Mouse (Mus musculus): ENCODE data around the gene Scaf1. TPM values are rescaled to one million over a fixed set of nuclear protein-coding genes. Genes with fewer than 3 reads are reported as not detected.

The Scaf1 gene
- polyA plus RNA-seq, 1 experiment from 2014 or later, result 42.1 TPM

DNA sequence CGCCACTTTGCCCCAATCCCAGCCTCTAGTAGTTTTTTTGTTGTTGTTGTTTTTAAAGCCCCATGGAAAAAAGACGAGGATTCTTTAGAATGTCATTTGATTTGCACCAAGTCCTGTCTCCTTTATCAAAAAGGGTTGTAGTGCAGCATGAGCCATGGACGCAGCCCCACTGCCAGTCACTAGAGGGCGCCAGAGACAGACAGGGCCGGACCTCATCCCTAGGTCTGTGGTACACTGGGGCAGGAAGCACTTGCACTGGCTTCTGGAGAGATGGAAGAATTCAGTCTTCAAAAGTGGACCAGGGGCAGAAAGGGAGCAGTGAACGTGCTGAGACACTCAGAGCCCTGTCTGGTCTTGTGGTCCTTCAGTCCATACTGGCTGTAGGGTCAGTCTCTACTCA lies 33.1 kb downstream of the Scaf1 start:
- WGBS, result 26% methylated on average over 6 of the region's 6 CpGs
- H3K27me3 ChIP-seq (replicated peaks; ENCODE audit: control insufficient read depth, insufficient read depth, low read length), result no peaks in the 10 kb centered on the region
- H3K36me3 ChIP-seq (ENCODE audit: control insufficient read depth, insufficient read depth), result peaks cover 33% of the 10 kb centered on the region
- no peak overlapping the region for H3K27ac ChIP-seq (ENCODE audit: low read length)
- no peaks in the 10 kb centered on the region for H3K9me3 ChIP-seq (ENCODE audit: control insufficient read depth, low read length)
- H3K9ac ChIP-seq (replicated peaks; ENCODE audit: low read depth, low read length), result no peak overlapping the region
- peaks cover 23% of the 10 kb centered on the region for H3K4me1 ChIP-seq (replicated peaks; ENCODE audit: control insufficient read depth, insufficient read depth, low read length)
- H3K4me2 ChIP-seq (ENCODE audit: low read length), result no peak overlapping the region
- no peak overlapping the region for H3K4me3 ChIP-seq (replicated peaks; ENCODE audit: low read length)
- ATAC-seq, result no peak

DNA sequence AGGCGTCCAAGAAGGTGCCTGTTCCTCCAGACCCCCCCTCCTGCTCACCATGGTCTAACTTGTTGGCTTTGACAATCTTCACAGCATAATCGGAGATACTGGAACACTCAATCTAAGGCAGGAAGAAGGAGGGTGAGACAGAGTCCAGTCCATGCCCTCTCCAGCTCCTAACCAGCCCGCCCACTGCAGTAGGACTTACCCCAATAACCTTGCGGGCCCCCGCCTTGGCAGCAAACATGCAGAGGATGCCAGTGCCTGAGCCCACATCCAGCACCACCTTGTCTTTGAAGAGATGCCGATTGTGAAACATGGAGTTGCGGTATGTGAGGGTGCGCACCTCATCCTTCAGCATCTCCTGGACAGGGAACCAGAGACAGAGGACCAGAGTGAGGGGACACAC lies 34.6 kb downstream of the Scaf1 start:
- WGBS, result 93% methylated on average over 8 of the region's 8 CpGs
- Histone ChIP-seq H3K27me3 (replicated peaks; ENCODE audit: control insufficient read depth, insufficient read depth, low read length) (no peaks in the 10 kb centered on the region), H3K4me3 (replicated peaks; ENCODE audit: low read length) (no peak overlapping the region), H3K4me2 (ENCODE audit: low read length) (no peak overlapping the region), H3K4me1 (replicated peaks; ENCODE audit: control insufficient read depth, insufficient read depth, low read length) (peaks cover 17% of the 10 kb centered on the region), H3K27ac (ENCODE audit: low read length) (no peak overlapping the region), H3K9me3 (ENCODE audit: control insufficient read depth, low read length) (no peaks in the 10 kb centered on the region), H3K9ac (replicated peaks; ENCODE audit: low read depth, low read length) (no peak overlapping the region), H3K36me3 (ENCODE audit: control insufficient read depth, insufficient read depth) (peaks cover 39% of the 10 kb centered on the region)
- no peak for ATAC-seq

DNA sequence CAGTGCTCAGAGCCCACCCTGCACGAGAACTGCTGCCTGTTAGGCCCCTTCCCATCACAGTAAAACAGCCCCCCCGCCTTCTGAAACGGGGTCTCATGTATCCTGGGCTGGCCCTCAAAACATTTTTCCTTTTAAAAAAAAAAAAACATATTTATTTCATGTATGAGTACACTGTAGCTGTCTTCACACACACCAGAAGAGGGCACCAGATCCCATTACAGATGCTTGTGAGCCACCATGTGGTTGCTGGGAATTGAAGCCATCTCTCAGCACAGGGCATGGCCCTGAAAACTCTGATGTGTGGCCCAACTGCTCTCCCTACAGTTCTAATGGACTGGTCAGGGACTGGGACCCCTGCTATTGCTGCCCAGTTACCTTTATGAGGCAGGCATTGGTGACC lies 37.9 kb downstream of the Scaf1 start:
- no peak for ATAC-seq
- Histone ChIP-seq H3K4me1 (replicated peaks; ENCODE audit: control insufficient read depth, insufficient read depth, low read length) (peaks cover 12% of the 10 kb centered on the region), H3K4me3 (replicated peaks; ENCODE audit: low read length) (no peak overlapping the region), H3K9ac (replicated peaks; ENCODE audit: low read depth, low read length) (no peak overlapping the region), H3K36me3 (ENCODE audit: control insufficient read depth, insufficient read depth) (peaks cover 44% of the 10 kb centered on the region), H3K9me3 (ENCODE audit: control insufficient read depth, low read length) (no peaks in the 10 kb centered on the region), H3K27ac (ENCODE audit: low read length) (no peak overlapping the region), H3K4me2 (ENCODE audit: low read length) (no peak overlapping the region), H3K27me3 (replicated peaks; ENCODE audit: control insufficient read depth, insufficient read depth, low read length) (no peaks in the 10 kb centered on the region)
- 93% methylated on average over 3 of the region's 3 CpGs for WGBS

DNA sequence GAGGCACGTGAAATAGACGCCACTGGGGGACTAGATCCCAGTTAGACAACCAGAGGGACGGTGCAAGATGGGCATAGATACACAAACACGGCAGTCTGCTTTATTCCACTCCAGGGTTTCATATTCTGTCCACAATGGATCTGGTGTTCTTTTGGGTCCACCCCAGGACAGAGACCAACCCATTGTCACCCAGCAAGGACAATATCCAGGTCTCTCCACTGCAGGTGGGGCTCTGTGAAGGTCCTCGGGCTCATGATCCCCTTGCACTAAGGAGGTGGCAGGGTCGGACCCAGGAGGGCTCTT lies 41.1 kb downstream of the Scaf1 start:
- Histone ChIP-seq H3K4me1 (replicated peaks; ENCODE audit: control insufficient read depth, insufficient read depth, low read length) (peaks cover 36% of the 10 kb centered on the region), H3K36me3 (ENCODE audit: control insufficient read depth, insufficient read depth) (peaks cover 22% of the 10 kb centered on the region), H3K27me3 (replicated peaks; ENCODE audit: control insufficient read depth, insufficient read depth, low read length) (no peaks in the 10 kb centered on the region), H3K4me2 (ENCODE audit: low read length) (peak overlapping the region; percentile 68), H3K4me3 (replicated peaks; ENCODE audit: low read length) (peak overlapping the region; percentile 71), H3K9me3 (ENCODE audit: control insufficient read depth, low read length) (no peaks in the 10 kb centered on the region), H3K9ac (replicated peaks; ENCODE audit: low read depth, low read length) (no peak overlapping the region; the same call in 1 of the 2 replicates), H3K27ac (ENCODE audit: low read length) (peak overlapping the region; percentile 98)
- 14% methylated on average over 6 of the region's 6 CpGs for WGBS
- no peak; the same call in 1 of the 2 replicates for ATAC-seq

DNA sequence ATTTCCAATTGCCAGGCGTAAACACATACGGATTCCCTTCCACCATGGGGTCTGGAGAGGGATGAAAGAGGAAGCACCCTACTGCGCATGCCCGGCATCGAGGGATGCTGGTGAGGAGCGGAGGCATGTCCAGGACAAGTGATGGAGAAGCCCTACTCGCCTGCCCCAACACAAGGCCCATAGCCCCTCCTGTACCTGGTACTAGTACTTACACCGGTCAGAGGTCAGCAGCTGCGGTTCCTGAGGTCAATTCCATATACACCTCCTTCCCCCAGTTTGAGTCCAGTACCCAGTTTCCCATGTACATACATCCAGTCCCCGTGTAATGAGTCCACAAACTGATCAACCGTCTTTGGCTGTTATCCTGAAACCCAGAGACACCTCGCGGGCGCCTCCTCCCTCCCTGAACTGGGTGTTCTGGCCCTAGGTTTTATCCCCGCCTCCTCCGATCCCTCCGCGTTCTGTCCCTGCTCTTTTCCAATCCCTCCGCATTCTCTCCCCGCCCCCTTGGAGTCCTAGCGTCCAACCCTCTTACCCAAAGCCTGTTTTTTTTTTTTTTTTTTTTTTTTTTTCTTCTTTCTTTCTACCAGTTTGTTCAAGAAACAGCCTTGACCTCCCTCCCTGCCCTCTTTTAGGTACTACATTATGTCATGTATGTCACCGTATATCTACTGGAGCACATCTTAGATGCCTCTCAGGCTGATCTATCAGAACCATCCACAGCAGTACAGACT lies 41.6 kb downstream of the Scaf1 start, which contains the start of gene Cpt1c:
TSS of gene Cpt1c (minus strand) at position 469 of the 734 bp plus-strand sequence.
- Histone ChIP-seq H3K4me1 (replicated peaks; ENCODE audit: control insufficient read depth, insufficient read depth, low read length) (peaks cover 39% of the 10 kb centered on the region), H3K4me3 (replicated peaks; ENCODE audit: low read length) (peak within 1 kb of the TSS; percentile 71), H3K4me2 (ENCODE audit: low read length) (peak within 1 kb of the TSS; percentile 68), H3K36me3 (ENCODE audit: control insufficient read depth, insufficient read depth) (peaks cover 18% of the 10 kb centered on the region), H3K9ac (replicated peaks; ENCODE audit: low read depth, low read length) (peak within 1 kb of the TSS; percentile 85), H3K27ac (ENCODE audit: low read length) (peak within 1 kb of the TSS; percentile 98), H3K9me3 (ENCODE audit: control insufficient read depth, low read length) (no peaks in the 10 kb centered on the region), H3K27me3 (replicated peaks; ENCODE audit: control insufficient read depth, insufficient read depth, low read length) (no peaks in the 10 kb centered on the region)
- peak; percentile 60 for ATAC-seq
- under 1% methylated on average over 22 of the region's 22 CpGs for WGBS

DNA sequence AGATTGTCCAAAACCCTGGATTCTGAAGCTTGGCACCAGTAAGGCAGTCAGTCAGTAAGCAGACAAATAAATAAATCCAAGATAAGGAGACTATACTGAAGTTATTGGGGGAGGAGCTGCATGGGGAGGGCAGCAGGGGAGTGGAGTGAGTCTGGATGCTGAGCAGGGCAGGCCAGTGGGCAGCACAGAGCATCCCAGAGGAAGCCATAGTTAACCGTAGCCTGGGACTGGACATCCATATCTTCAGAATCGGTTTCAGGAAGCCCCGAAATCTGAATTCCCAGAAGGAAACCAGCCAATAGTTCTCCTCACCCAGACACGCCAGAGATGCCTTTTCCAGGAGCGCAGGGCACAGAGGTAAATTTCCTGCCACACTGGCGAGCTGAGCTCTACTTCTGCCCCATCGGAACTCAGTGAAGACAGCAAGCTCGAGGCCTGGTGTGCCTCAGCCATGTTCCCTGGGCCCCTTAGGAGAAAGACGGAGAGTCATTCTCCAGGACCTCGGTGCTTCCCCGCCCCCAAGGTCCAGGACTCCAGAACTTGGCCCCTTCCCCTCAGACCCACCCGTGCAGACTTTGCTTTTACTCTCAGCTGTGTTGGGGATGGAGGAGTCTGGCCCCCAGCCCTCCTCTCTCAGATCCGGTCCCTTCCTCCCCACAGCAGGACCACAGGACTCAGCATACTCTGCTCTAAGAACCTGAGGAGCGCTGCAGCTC lies 42.6 kb downstream of the Scaf1 start:
- H3K36me3 ChIP-seq (ENCODE audit: control insufficient read depth, insufficient read depth), result peaks cover 17% of the 10 kb centered on the region
- no peaks in the 10 kb centered on the region for H3K9me3 ChIP-seq (ENCODE audit: control insufficient read depth, low read length)
- ATAC-seq, result no peak
- H3K27ac ChIP-seq (ENCODE audit: low read length), result peak overlapping the region; percentile 98
- H3K27me3 ChIP-seq (replicated peaks; ENCODE audit: control insufficient read depth, insufficient read depth, low read length), result no peaks in the 10 kb centered on the region
- 22% methylated on average over 14 of the region's 14 CpGs for WGBS
- H3K4me1 ChIP-seq (replicated peaks; ENCODE audit: control insufficient read depth, insufficient read depth, low read length), result peaks cover 39% of the 10 kb centered on the region
- H3K9ac ChIP-seq (replicated peaks; ENCODE audit: low read depth, low read length), result peak overlapping the region; percentile 85
- peak overlapping the region; percentile 71 for H3K4me3 ChIP-seq (replicated peaks; ENCODE audit: low read length)
- H3K4me2 ChIP-seq (ENCODE audit: low read length), result peak overlapping the region; percentile 68

DNA sequence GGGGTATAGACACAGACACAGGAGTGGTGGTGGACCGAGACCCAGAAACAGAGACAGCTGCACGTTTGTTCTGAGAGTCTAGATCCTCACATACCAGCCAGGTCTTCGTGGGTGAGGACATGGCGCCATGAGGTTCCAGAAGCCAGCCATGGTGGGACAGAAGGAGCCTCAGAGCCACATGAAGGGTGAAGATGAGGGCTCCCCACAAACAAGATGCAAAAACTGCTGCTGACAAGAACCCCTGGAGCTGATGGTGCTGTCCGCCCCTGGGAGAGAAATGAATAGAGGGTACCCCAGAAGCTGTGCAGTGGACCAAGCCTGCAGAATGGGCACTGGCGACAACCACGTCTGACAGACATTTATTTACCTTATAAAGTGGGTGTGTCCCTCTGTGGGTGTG lies 45.0 kb downstream of the Scaf1 start:
- no peak for ATAC-seq

DNA sequence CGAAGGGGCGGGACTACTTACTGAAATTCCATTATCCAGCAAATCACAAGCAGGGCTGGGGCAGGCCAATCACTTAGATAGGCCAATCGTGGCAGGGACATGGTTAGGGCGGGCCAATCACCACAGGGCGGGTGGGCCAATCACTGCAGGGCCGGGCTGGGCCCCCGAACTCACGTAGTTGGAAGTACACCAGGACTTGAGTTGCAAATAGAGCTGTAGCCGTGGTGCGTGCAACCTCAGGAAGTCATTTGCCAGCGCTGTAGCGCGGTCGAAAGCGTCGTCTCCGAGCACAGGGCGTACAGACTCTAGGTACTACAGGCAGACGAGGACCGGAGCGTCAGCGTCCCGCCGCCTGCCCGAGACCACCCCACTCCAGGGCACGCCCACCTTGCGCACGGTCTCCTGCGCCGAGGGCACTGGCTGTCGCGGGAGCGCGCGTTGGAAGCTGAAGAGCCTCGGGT lies 45.9 kb downstream of the Scaf1 start:
- no peaks in the 10 kb centered on the region for H3K27me3 ChIP-seq (replicated peaks; ENCODE audit: control insufficient read depth, insufficient read depth, low read length)
- peaks cover 37% of the 10 kb centered on the region for H3K4me1 ChIP-seq (replicated peaks; ENCODE audit: control insufficient read depth, insufficient read depth, low read length)
- ATAC-seq, result peak; percentile 96
- peak overlapping the region; percentile 65 for H3K9ac ChIP-seq (replicated peaks; ENCODE audit: low read depth, low read length)
- H3K27ac ChIP-seq (ENCODE audit: low read length), result peak overlapping the region; percentile 86
- H3K36me3 ChIP-seq (ENCODE audit: control insufficient read depth, insufficient read depth), result peaks cover 7% of the 10 kb centered on the region
- H3K4me2 ChIP-seq (ENCODE audit: low read length), result peak overlapping the region; percentile 87
- H3K9me3 ChIP-seq (ENCODE audit: control insufficient read depth, low read length), result no peaks in the 10 kb centered on the region
- under 1% methylated on average over 36 of the region's 36 CpGs for WGBS
- peak overlapping the region; percentile 63 for H3K4me3 ChIP-seq (replicated peaks; ENCODE audit: low read length)

More for the DNA sequence above, 45.0 kb downstream of the Scaf1 start:
- WGBS, result 68% methylated on average over 7 of the region's 7 CpGs
- Histone ChIP-seq H3K4me1 (replicated peaks; ENCODE audit: control insufficient read depth, insufficient read depth, low read length) (peaks cover 39% of the 10 kb centered on the region), H3K4me2 (ENCODE audit: low read length) (peak overlapping the region; percentile 87), H3K27me3 (replicated peaks; ENCODE audit: control insufficient read depth, insufficient read depth, low read length) (no peaks in the 10 kb centered on the region), H3K4me3 (replicated peaks; ENCODE audit: low read length) (peak overlapping the region; percentile 63), H3K27ac (ENCODE audit: low read length) (peak overlapping the region; percentile 86), H3K36me3 (ENCODE audit: control insufficient read depth, insufficient read depth) (peaks cover 1% of the 10 kb centered on the region; the same call in 1 of the 2 replicates), H3K9me3 (ENCODE audit: control insufficient read depth, low read length) (no peaks in the 10 kb centered on the region), H3K9ac (replicated peaks; ENCODE audit: low read depth, low read length) (peak overlapping the region; percentile 65)

DNA sequence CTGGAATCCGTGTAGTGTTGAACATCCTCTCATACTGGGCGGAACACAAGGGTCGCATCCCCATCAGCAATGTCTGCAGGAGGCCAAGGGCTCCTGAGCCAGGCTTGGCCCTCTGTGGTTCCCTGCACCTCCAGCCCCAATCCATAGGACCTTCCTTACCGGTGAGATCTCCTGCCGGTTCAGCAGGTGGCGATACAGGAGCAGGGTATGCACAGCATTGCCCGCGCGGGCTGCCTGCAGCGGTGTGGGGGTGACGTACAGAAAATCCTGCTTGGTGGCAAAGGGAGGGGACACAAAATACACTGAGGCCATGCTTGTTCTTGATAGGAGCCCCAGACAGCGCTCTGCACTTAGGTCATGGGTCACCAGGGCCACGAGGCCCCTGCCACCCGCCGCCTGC lies 49.5 kb downstream of the Scaf1 start:
- Histone ChIP-seq H3K27me3 (replicated peaks; ENCODE audit: control insufficient read depth, insufficient read depth, low read length) (no peaks in the 10 kb centered on the region), H3K4me2 (ENCODE audit: low read length) (no peak overlapping the region), H3K9ac (replicated peaks; ENCODE audit: low read depth, low read length) (no peak overlapping the region), H3K27ac (ENCODE audit: low read length) (no peak overlapping the region), H3K9me3 (ENCODE audit: control insufficient read depth, low read length) (no peaks in the 10 kb centered on the region), H3K4me3 (replicated peaks; ENCODE audit: low read length) (no peak overlapping the region), H3K4me1 (replicated peaks; ENCODE audit: control insufficient read depth, insufficient read depth, low read length) (peaks cover 15% of the 10 kb centered on the region), H3K36me3 (ENCODE audit: control insufficient read depth, insufficient read depth) (peaks cover 15% of the 10 kb centered on the region)
- ATAC-seq, result no peak
- 84% methylated on average over 15 of the region's 15 CpGs for WGBS

Measured in forebrain, embryonic 16.5 days (tissue).